ENCODE assay signal across 22 mouse cellular contexts in the genomic region with DNA sequence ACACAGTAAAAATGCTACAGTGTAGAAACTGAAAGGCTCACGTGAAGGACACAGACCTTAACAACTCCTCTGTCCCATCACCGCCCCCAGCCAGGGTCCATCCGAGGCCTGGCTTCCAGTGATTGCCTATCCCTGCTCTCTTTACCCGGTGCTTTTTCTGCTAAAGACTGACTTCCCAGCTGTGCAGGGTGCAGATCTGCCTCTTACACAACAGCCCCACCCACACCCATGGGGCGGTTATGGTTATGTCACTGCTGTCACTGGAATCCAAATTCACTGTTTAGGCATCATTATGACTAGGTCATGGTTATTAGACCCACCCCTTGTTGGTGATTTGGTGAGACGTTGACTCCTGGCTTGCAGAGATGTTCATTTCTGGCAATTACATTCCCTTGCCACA. TPM values are rescaled to one million over a fixed set of nuclear protein-coding genes. Genes with fewer than 3 reads are reported as not detected.
DNase-seq lines count a peak whose midpoint lies in the region; ATAC-seq lines count a peak whose summit lies in the region.
"Had no signal": no experiment of that assay in that cellular context is flagged by ENCODE, and none has a peak within 500 bp of the region (broad histone marks: within the 10 kb centered on the region; RNA-seq: fewer than 3 reads in every experiment).

No protein-coding gene starts in this region.

- H3K4me1 ChIP-seq in limb, embryonic 15.5 days, result 0 out of 2 replicates have a peak, but pooled peaks cover 7% of the 10 kb centered on the region
- peaks cover 10% of the 10 kb centered on the region for H3K4me1 ChIP-seq in limb, embryonic 10.5 days
- H3K4me1 ChIP-seq: embryonic facial prominence, embryonic 15.5 days; heart, embryonic 15.5 days; kidney, embryonic 15.5 days; midbrain, embryonic 10.5 days; neural tube, embryonic 15.5 days had no signal

- DNase-seq in gastrocnemius, adult 18-20 months (ENCODE audit: low spot score), result peak; percentile 71
- no peak for DNase-seq in gastrocnemius, postnatal 4 days (ENCODE audit: low spot score in 2 of 2)
- DNase-seq in limb, embryonic 10.5 days (ENCODE audit: low spot score), result no peak
- DNase-seq in right cerebral cortex, adult 18-20 months, result no peak
- DNase-seq in adrenal gland, postnatal 14 days, result no peak
- DNase-seq: adrenal gland, postnatal 25 days; cerebellum, adult 8-10 months; kidney, postnatal 36 days; left cerebral cortex, postnatal 4 days; lung, postnatal 4 days had no signal

- 54% methylated on average over 6 of the region's 6 CpGs for WGBS in limb, embryonic 15.5 days
- WGBS in limb, embryonic 10.5 days, result 70% methylated on average over 6 of the region's 6 CpGs

- H3K27me3 ChIP-seq in limb, embryonic 15.5 days, result no peaks in the 10 kb centered on the region
- H3K27me3 ChIP-seq in limb, embryonic 10.5 days (ENCODE audit: low read depth, poor library complexity, severe bottlenecking), result no peaks in the 10 kb centered on the region
- H3K27me3 ChIP-seq: embryonic facial prominence, embryonic 15.5 days; heart, embryonic 15.5 days; kidney, embryonic 15.5 days; neural tube, embryonic 15.5 days had no signal

- no peaks in the 10 kb centered on the region for H3K9me3 ChIP-seq in limb, embryonic 15.5 days
- H3K9me3 ChIP-seq in limb, embryonic 10.5 days (replicated peaks), result no peaks in the 10 kb centered on the region
- H3K9me3 ChIP-seq: embryonic facial prominence, embryonic 15.5 days; heart, embryonic 15.5 days; kidney, embryonic 15.5 days; midbrain, embryonic 10.5 days; neural tube, embryonic 15.5 days had no signal

- peak overlapping the region; percentile 50; the same call in 1 of the 2 replicates for H3K27ac ChIP-seq in limb, embryonic 15.5 days
- H3K27ac ChIP-seq in limb, embryonic 10.5 days, result no peak overlapping the region
- H3K27ac ChIP-seq: embryonic facial prominence, embryonic 15.5 days; heart, embryonic 15.5 days; kidney, embryonic 15.5 days; left cerebral cortex, adult 2 months; midbrain, embryonic 10.5 days; neural tube, embryonic 15.5 days had no signal

- H3K4me2 ChIP-seq in limb, embryonic 15.5 days, result no peak overlapping the region
- H3K4me2 ChIP-seq: embryonic facial prominence, embryonic 15.5 days; heart, embryonic 15.5 days; kidney, embryonic 15.5 days; neural tube, embryonic 15.5 days had no signal

- H3K9ac ChIP-seq in limb, embryonic 15.5 days, result no peak overlapping the region
- H3K9ac ChIP-seq: embryonic facial prominence, embryonic 15.5 days; heart, embryonic 15.5 days; kidney, embryonic 15.5 days; neural tube, embryonic 15.5 days had no signal

- no peak overlapping the region for H3K4me3 ChIP-seq in limb, embryonic 15.5 days
- H3K4me3 ChIP-seq in limb, embryonic 10.5 days, result no peak overlapping the region
- H3K4me3 ChIP-seq: embryonic facial prominence, embryonic 15.5 days; heart, embryonic 15.5 days; kidney, embryonic 15.5 days; left cerebral cortex, adult 2 months; midbrain, embryonic 10.5 days; neural tube, embryonic 15.5 days had no signal

- no peaks in the 10 kb centered on the region for H3K36me3 ChIP-seq in limb, embryonic 15.5 days
- H3K36me3 ChIP-seq in limb, embryonic 10.5 days, result no peaks in the 10 kb centered on the region
- H3K36me3 ChIP-seq: embryonic facial prominence, embryonic 15.5 days; heart, embryonic 15.5 days; midbrain, embryonic 10.5 days; neural tube, embryonic 15.5 days had no signal

- ATAC-seq in limb, embryonic 15.5 days (ENCODE audit: insufficient number of reproducible peaks, low FRiP score, low TSS enrichment, low read depth), result no peak
- ATAC-seq in megakaryocyte, adult 5-6 weeks (ENCODE audit: poor library complexity, severe bottlenecking), result peak; percentile 56
- ATAC-seq in frontal cortex, adult (ENCODE audit: low TSS enrichment), result no peak; the same call in 1 of the 2 replicates
- ATAC-seq: forebrain, embryonic 16.5 days; intestine, postnatal 0 days had no signal

RNA-seq across cellular contexts. Expression of a gene that starts 25.6 kb away (rescaled TPM):
- not detected for total RNA-seq in gastrocnemius, adult 18-20 months (2021)
- total RNA-seq in gastrocnemius, postnatal 4 days (2021), result not detected
- 23.2 and 26.0 TPM in 2 replicates for polyA plus RNA-seq in limb, embryonic 15.5 days (2015; fragmentation: Nextera tagmentation; extraction: Ambion mirVana)
- polyA plus RNA-seq in limb, embryonic 10.5 days (2016; fragmentation: Nextera tagmentation; extraction: Ambion mirVana), result 4.9 and 5.3 TPM in 2 replicates
- total RNA-seq in megakaryocyte, adult 5-6 weeks (2015), result not detected in 2 replicates
- 0.04 TPM in 1 of 2 replicates, not detected in the other for total RNA-seq in megakaryocyte, adult 5-6 weeks (2017)
- total RNA-seq in adrenal gland, postnatal 14 days (2021), result 0.70 and 1.0 TPM in 2 replicates
- total RNA-seq: common myeloid progenitor, adult 5-6 weeks had no signal
